Mouse (Mus musculus) heart, postnatal 36 days (tissue): ENCODE data around the gene Bpifb1. TPM values are rescaled to one million over a fixed set of nuclear protein-coding genes. Genes with fewer than 3 reads are reported as not detected.
"Not testable (repeated sequence)": the region's sequence is repeated elsewhere in the genome, so short reads cannot be mapped to it uniquely, and the experiment has no call there.

Experiments
- DNase-seq, 2 experiments: peaks; one replicate each; pipeline ENCODE4 v3.0.0; 2021 to 2022
- intact Hi-C: fragments of 180-260 bp; cut with DNase I; formaldehyde crosslinking; loops from one replicate; pipeline ENCODE4 v1.15.1; 2025
- total RNA-seq, 2 experiments: library from RNA; stranded (reverse); gene quantifications; 2 replicates each; pipeline ENCODE4 v1.2.3; 2021

Bpifb1 gene
- not detected for total RNA-seq

- no peak for DNase-seq
- intact Hi-C loops = no loop called here
Measured at GRCm38 (mm10) chr2:154190546-154191258, at the start of gene Bpifb1. Gene Bpifb1, plus strand, starts transcription at chr2:154190818.

GRCm38 (mm10) chr2:154142580-154142979 lies 48.0 kb upstream of the Bpifb1 start, which contains the start of gene Bpifa1:
Gene Bpifa1, plus strand, starts transcription at chr2:154142880.
- intact Hi-C loops = no loop called here
- no peak for DNase-seq

- intact Hi-C loops = loop anchor here (1.0 kb wide), 1 partner anchor 22 kb away; no protein-coding TSS in a partner anchor
- DNase-seq = no peak
Measured at GRCm38 (mm10) chr2:154143735-154144134, 46.9 kb upstream of the Bpifb1 start.

GRCm38 (mm10) chr2:154147496-154147895 lies 43.1 kb upstream of the Bpifb1 start:
- intact Hi-C loops = no loop called here
- DNase-seq = no peak

GRCm38 (mm10) chr2:154158433-154158832 lies 32.2 kb upstream of the Bpifb1 start:
- DNase-seq = peak; percentile 6 to 41
- intact Hi-C loops = loop anchor here (1.0 to 5.0 kb wide), 2 partner anchors 112 to 156 kb away; no protein-coding TSS in a partner anchor

GRCm38 (mm10) chr2:154162307-154162706 lies 28.3 kb upstream of the Bpifb1 start, which contains the start of gene Bpifa5:
Gene Bpifa5, plus strand, starts transcription at chr2:154162607.
- intact Hi-C loops = no loop called here

GRCm38 (mm10) chr2:154163306-154163705 lies 27.3 kb upstream of the Bpifb1 start:
- DNase-seq = no peak
- intact Hi-C loops = no loop called here

More at GRCm38 (mm10) chr2:154162307-154162706, 28.3 kb upstream of the Bpifb1 start, which contains the start of gene Bpifa5:
- DNase-seq = no peak

GRCm38 (mm10) chr2:154169172-154169571 lies 21.4 kb upstream of the Bpifb1 start:
- intact Hi-C loops = no loop called here
- DNase-seq = no peak

- intact Hi-C loops = loop anchor here (5.0 kb wide), 1 partner anchor 121 kb away; no protein-coding TSS in a partner anchor
- no peak for DNase-seq
Measured at GRCm38 (mm10) chr2:154171621-154172020, 19.0 kb upstream of the Bpifb1 start.

GRCm38 (mm10) chr2:154173313-154173712 lies 17.3 kb upstream of the Bpifb1 start:
- intact Hi-C loops = loop anchor here (1.0 to 5.0 kb wide), 2 partner anchors 34 to 119 kb away; no protein-coding TSS in a partner anchor
- DNase-seq = no peak

- DNase-seq, intact Hi-C loops: not testable (repeated sequence)
Measured at GRCm38 (mm10) chr2:154181900-154182299, 8.7 kb upstream of the Bpifb1 start.

GRCm38 (mm10) chr2:154183061-154183460 lies 7.6 kb upstream of the Bpifb1 start:
- DNase-seq, intact Hi-C loops: not testable (repeated sequence)

- intact Hi-C loops = no loop called here
- DNase-seq = no peak
Measured at GRCm38 (mm10) chr2:154185319-154185718, 5.3 kb upstream of the Bpifb1 start.

- intact Hi-C loops = no loop called here
- DNase-seq = no peak
Measured at GRCm38 (mm10) chr2:154185748-154186147, 4.9 kb upstream of the Bpifb1 start.

GRCm38 (mm10) chr2:154187468-154187867 lies 3.1 kb upstream of the Bpifb1 start:
- DNase-seq = no peak
- intact Hi-C loops = no loop called here

GRCm38 (mm10) chr2:154189877-154190434 lies 662 bp upstream of the Bpifb1 start:
- intact Hi-C loops = no loop called here

GRCm38 (mm10) chr2:154192141-154192540 lies 1.5 kb downstream of the Bpifb1 start:
- DNase-seq = no peak
- intact Hi-C loops = loop anchor here (2.0 kb wide), 1 partner anchor 15 kb away; no protein-coding TSS in a partner anchor

More at GRCm38 (mm10) chr2:154189877-154190434, 662 bp upstream of the Bpifb1 start:
- no peak for DNase-seq

GRCm38 (mm10) chr2:154193071-154193470 lies 2.5 kb downstream of the Bpifb1 start:
- no peak for DNase-seq
- intact Hi-C loops = loop anchor here (2.0 kb wide), 1 partner anchor 14 kb away; no protein-coding TSS in a partner anchor

- no peak for DNase-seq
- intact Hi-C loops = loop anchor here (2.0 kb wide), 1 partner anchor 13 kb away; no protein-coding TSS in a partner anchor
Measured at GRCm38 (mm10) chr2:154193994-154194504, 3.4 kb downstream of the Bpifb1 start.

GRCm38 (mm10) chr2:154197036-154197435 lies 6.4 kb downstream of the Bpifb1 start:
- no peak for DNase-seq
- intact Hi-C loops = no loop called here

GRCm38 (mm10) chr2:154204630-154205029 lies 14.0 kb downstream of the Bpifb1 start:
- no peak for DNase-seq
- intact Hi-C loops = no loop called here
